Mouse (Mus musculus) MEL (cell line): ENCODE measurements around the gene Gm2696.
"Not testable (repeated sequence)": the region's sequence is repeated elsewhere in the genome, so short reads cannot be mapped to it uniquely, and the experiment has no call there.

ENCODE experiments used
- CTCF ChIP-seq, 3 experiments: IDR thresholded peaks in 2 of 3; conservative IDR thresholded peaks in 1 of 3; 2 replicates each; pipeline ENCODE4 v1.5.1; 2011 to 2012; ENCODE audit warnings: low read length in 3 of 3, low read depth in 2 of 3, mild to moderate bottlenecking in 2 of 3, improper control_type of control experiment in 1 of 3, inconsistent platforms in 1 of 3, mixed read lengths in 1 of 3, moderate library complexity in 1 of 3; ENCODE audit not compliant: control insufficient read depth in 1 of 3, insufficient read depth in 1 of 3, poor library complexity in 1 of 3, severe bottlenecking in 1 of 3
- EP300 ChIP-seq, 2 experiments: IDR thresholded peaks; 2 replicates each; pipeline ENCODE4 v1.6.1; 2011; ENCODE audit warnings: improper control_type of control experiment in 2 of 2, low read length in 2 of 2, low read depth in 1 of 2, mild to moderate bottlenecking in 1 of 2
- MXI1 ChIP-seq: IDR thresholded peaks from 2 replicates; pipeline ENCODE4 v1.6.1; 2011; ENCODE audit warnings: mild to moderate bottlenecking, low read depth, low read length, improper control_type of control experiment
- MYB ChIP-seq: IDR thresholded peaks from 2 replicates; pipeline ENCODE4 v1.6.1; 2011; ENCODE audit warnings: mild to moderate bottlenecking, low read depth, low read length, improper control_type of control experiment
- MYC ChIP-seq: IDR thresholded peaks from 2 replicates; pipeline ENCODE4 v1.6.1; 2011; ENCODE audit warnings: low read depth, mild to moderate bottlenecking, low read length, improper control_type of control experiment, moderate library complexity
- RAD21 ChIP-seq: IDR thresholded peaks from 2 replicates; pipeline ENCODE4 v1.6.1; 2011; ENCODE audit warnings: mild to moderate bottlenecking, low read depth, low read length, improper control_type of control experiment
- TAL1 ChIP-seq: IDR thresholded peaks from 2 replicates; pipeline ENCODE4 v1.6.1; 2012; ENCODE audit warnings: mild to moderate bottlenecking, inconsistent platforms, low read length, moderate library complexity, mixed read lengths
- USF1 ChIP-seq: IDR thresholded peaks from 2 replicates; pipeline ENCODE4 v1.6.1; 2014; ENCODE audit warnings: low read depth, mild to moderate bottlenecking, inconsistent platforms, low read length, improper control_type of control experiment, moderate library complexity

DNA sequence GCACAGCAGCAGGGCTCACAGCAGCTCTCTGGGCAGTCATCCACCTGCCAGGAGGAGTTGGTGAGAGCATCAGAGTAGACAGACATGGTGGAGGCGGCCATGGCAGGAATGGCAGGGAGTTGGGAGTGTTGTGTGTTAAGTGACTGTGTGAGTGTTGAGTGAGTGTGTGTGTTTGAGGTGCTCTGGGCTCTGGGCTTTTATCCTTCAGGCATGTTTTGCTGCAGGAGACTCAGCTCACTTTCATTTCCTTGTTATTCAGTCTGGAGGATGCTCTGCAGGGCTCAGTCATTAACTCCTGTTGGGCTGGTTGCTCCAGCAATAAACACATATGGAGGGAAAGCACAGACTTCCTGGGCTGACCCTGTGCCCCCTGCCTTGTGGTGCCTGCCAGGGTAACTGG lies 32.0 kb upstream of the Gm2696 start, which contains the start of gene Gm3250:
- TF ChIP-seq MXI1; MYB; EP300 (IDR thresholded peaks at IDR 0.05; ENCODE audit: low read depth in 1 of 2, low read length in 2 of 2); CTCF (IDR thresholded peaks at IDR 0.05 in 2 of 3, conservative IDR thresholded peaks at IDR 0.05 in 1 of 3; ENCODE audit: control insufficient read depth in 1 of 3, insufficient read depth in 1 of 3, low read depth in 2 of 3, low read length in 3 of 3, poor library complexity in 1 of 3, severe bottlenecking in 1 of 3); MYC; RAD21; TAL1; USF1: not testable (repeated sequence)
